Mouse (Mus musculus) ovary, postnatal 36 days (tissue): ENCODE data around the gene Rnf157.

Experiments
- DNase-seq: peaks from one replicate; pipeline ENCODE4 v3.0.0; 2022; ENCODE audit warnings: low spot score, mixed read lengths

Rnf157 gene

DNA sequence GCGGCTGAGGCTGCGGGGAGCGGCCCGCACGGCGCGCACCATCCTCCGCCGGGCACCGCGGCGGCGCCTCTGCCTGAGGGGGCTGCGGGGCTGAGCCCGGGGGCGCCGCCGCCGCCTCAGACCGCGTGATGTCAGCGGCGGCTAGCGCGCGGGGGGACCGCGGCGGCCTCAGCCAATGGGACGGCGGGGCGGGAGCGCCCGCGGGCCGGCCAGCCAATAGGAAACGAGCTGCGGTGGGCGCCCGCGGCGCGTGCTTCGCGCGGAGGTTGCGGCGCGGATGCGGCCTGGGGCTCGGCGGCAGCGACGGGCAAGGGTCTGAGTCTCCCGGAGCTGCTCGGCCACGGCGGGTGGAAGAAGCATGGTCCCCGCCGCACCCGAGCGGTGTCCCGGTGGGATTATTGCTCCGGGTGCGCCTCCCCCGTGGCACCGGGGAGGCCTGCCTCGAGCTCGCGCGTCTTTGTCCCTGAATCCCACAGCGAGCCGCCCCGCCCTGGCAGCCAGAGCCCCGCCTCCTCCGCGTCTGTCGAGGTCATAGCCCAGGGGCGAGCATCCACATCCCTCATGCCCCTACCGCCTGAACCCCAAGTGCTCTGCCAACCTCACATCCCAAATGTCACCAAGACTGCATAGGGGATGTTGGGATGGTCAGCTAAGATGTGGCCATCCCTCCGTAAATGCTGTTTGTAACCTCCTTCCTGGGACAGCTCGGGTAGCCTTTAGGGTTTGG lies at the start of gene Rnf157:
Gene Rnf157, minus strand, starts transcription at position 129 of the 727 bp plus-strand sequence.
- peak; percentile 81 for DNase-seq

DNA sequence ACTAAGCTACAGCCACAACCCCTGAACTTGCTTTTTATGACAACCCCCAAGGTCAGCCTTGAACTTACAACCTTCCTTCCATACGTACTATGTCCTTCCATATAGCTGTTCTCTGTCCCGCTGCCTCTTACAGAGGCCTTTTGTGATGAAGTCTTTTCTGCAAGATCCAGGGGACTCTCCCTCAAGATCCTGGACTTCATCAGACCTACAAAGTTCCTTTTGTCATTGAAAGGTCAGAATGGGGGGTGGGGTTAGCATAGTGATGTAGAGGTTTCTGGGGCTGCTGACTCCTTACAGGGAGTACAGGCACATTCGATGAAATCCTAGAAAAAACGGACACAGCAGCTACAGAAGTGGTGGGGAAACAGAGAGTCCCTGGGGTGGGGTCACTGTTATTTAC lies 47.0 kb upstream of the Rnf157 start:
- DNase-seq, result no peak

DNA sequence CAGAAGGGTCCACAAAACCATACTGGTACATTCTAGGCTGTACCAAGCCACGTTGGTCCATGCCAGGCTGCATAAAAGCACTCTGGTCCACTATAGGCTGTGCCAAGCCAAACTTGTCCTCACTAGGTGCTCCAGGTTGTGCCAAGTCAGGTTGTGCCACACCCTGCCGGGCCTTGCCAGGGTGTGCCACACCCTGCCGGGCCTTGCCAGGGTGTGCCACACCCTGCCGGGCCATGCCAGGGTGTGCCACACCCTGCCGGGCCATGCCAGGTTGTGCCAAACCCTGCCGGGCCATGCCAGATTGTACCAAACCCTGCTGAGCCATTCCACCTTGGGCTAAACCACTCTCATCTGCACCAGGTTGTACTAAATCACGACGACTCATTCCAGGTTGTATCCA lies 43.4 kb upstream of the Rnf157 start:
- DNase-seq, result no peak

DNA sequence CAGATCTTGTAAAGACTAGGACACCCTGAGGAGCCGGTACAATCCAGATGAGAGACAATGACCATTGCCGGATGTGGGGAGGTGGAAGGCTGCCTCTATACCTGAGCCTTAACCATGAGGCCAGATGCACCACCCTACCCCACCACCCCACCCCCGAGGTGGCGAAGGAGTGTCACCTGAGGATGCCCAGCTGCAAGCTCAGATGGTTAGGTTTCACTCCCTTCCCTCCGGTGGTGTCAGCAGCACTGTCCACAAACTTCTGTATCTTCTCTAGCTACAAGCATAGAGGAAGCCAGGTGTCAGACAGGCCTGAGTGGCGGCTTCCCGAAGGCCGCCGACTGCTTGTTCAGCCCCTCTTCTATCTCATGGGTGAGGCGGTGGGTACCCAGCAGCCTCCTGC lies 41.1 kb upstream of the Rnf157 start:
- DNase-seq, result no peak

DNA sequence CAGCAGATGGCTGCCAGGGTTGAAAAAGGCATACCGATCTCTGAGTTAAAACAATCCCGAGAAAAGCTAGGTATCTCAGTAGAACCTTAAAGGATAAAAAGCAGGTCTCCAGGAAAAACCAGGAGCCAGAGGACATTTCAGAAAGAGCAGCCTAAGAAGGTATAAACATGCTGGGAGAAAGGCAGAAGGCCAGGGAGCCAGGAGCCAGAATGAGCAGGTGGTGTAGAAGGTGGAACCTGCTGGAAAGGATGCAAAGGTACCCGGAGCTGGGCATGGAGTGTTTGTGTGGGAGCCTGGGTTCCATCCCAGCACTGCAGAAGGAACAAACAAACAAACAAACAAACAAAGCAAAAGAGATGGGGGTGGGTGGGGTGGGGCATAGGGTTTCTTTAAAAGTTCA lies 36.5 kb upstream of the Rnf157 start:
- no peak for DNase-seq

DNA sequence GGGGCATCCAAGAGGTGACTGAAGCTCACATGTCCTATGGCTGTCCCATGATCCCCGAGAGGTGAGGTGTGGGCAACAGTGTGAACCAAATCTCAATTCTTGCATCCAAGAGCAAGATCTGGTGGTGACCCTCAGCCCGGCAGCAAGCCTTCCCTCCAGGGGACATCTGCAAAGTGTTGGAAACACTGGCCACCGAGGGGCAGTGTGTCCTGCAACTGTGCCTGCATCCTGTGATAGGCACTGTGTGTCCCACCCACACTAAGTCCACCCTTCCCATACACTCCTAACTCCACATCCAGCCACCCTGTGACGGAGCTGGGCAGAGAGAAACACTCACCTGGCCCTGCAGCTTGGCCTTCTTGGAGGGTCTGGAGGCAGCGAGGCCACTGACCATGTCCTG lies 35.0 kb upstream of the Rnf157 start:
- no peak for DNase-seq

DNA sequence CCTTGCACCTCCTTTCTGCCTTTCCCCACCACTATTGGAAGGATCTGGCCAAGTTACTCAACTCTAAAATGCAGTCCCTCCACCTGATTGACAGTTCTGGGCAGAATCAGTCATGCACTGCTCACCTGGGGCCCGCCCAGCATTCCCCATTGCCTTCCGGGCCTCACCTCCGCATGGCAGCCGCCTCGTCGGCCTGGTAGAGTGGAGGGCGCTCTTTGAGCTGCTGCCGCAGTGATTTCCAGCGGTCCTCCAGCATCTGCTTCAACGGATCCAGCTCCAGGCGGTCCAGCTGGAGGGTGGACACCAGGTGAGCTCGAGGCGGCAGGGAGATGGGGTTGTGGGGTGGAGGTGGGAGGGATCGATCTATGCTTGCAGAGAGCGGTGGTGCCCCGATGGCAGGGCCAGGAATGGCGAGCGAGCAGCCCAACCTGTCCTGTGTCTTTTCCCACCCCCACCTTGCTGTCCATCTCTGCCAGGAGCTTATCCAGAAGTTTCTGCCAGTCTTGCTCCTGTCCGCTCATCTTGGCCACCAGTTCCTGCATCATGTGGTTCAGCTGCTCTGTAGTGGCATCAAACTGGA lies 33.6 kb upstream of the Rnf157 start:
- no peak for DNase-seq

DNA sequence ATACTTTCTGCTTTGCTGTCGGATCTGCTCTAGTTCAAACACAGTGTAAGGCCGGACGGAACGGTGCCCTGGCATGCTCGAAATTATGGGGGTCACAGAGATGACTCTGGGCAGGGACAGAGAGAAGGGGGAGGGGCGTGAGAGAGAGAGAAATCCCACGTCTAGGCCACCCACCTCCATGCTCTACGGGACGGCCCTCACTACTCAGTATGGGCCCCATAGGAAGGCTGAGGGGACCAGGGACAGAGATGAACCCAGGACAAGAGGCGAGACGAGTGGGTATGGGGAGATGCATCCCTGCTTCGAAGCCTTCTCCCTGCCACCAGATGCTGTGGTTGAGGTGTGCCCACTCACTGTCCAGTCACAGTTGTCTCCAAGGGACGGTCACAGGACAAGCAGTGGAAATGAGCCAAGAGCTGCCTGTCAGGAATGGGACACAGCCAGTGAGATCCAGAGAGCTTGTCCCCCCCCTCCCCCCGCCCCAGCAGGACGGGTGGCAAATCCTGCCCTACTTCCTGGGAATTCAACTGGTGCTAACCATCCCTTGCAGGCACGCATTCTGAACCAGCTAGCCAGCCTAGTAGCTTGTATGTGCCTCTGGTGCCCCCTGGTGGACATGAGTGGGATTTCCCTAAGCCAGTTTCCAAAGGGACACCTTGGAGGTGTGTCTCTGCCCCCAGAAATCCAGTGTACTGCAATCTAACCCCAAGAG lies 32.9 kb upstream of the Rnf157 start:
- peak; percentile 87 for DNase-seq

DNA sequence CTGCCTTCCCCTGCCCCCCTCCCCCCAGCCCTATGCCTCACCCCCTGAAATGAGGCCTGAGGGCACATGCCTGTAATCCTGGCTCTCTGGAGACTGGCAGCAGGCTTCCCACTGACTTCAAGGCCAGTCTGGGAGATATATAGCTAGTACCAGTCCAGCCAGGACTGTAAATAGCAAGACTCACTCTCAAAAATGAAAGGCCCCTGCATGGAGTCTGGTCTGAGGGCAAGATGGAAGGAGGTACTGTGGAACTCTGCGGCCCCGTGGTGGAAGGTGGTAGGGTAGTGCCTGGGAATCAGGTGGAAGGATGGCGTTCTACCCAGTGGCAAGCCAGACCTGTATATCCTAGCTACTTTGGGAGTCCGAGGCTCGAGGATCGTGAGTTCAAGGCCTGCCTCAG lies 31.1 kb upstream of the Rnf157 start:
- no peak for DNase-seq

DNA sequence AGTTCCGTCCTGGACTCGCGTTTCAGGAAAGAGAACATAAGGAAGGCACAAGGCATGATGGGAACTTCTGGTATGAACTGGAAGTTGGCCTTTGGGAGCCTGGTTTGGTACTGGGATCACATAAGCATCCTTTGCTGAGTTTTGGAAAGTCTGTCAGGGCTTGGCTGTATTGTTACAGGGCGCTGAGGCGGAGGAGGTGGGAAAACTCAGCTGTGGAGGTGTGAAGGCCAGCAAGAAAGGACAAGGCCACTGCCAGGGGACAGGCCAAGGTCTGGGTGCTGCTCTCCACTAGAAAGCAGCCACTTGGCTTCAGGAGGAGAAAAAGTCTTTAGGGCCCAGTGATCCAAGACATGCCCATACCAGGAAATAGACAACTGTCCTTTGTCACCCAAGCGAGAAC lies 30.5 kb upstream of the Rnf157 start:
- no peak for DNase-seq

DNA sequence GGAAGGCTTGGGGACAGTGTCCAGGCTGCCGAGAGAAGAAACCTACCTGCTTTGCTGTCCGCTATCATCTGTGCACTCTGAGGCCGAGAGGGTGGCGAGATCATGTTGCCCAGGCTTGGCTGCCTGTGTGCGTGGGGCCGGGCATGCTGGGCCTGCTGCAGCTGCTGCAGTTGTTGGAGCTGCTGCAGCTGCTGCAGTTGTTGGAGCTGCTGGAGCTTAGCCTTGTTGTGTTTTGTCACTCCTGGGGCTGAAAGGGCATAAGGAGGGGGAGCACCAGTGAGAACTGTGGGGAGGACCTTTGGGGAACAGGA lies 30.0 kb upstream of the Rnf157 start:
- DNase-seq, result no peak

DNA sequence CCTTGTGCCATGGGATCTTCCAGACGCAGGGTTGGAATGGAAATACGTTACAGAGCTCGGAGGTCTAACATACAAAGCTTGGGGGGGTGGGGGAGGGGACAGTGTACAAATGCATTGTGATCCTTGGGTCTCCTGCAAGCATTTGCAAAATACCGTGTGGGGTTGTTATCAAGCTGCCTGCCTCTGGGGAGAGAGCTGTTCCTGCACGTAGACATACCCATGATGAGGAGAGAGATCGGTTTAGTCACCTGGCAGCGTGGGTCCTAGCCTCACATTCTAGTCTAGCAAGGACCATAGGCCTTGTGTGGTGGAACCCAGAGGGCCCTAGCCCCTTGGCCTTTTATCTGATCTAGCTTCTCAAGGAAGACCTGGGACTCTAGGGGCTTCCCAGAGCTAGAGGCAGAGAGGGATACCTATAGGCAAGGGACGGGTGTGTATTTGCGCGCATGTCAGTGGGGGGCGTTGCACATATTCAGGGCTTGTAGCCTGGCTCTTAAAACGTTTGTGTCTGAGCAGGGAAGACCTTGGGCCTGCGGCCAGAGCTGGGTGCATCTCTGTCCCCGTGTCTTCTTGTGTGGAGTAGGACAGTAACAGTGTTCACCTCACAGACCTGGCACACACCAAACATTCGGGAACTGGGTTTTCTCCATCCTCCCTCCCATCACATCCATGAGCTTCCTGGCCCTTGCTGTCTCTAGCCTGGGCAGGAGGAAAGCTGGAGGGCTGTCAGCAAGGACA lies 29.5 kb upstream of the Rnf157 start:
- no peak for DNase-seq

DNA sequence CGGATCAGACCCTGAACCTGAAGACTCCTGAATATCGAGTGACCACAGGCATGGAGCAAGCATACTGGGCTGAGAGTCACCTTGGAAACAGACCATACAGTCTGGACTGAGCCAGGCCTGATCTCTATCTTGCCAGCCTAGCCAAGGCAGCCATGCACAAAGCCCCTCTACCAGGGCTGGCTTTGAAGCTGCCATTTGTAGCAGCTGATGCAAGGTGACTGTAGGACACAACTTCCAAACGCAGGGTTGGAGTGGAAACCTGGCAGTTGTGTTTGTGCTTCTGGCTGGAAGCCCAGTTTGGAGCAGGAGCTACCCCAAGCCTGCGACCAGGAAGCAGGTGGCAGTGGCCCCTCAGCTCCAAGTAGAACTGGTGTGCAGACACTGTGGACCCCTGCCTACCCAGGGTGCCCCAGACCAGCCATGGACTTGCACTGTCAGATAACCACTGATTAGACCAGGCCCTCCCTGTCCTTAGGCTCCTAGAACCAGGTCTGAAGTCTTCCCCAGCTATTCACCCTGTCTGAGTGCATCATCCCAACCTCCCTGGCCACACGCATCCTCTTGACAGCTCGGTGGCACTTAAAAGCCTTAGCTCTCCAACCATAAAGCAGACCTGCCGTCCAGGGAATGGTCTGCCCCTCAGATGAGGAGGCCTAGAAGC lies 27.7 kb upstream of the Rnf157 start:
- DNase-seq, result no peak

DNA sequence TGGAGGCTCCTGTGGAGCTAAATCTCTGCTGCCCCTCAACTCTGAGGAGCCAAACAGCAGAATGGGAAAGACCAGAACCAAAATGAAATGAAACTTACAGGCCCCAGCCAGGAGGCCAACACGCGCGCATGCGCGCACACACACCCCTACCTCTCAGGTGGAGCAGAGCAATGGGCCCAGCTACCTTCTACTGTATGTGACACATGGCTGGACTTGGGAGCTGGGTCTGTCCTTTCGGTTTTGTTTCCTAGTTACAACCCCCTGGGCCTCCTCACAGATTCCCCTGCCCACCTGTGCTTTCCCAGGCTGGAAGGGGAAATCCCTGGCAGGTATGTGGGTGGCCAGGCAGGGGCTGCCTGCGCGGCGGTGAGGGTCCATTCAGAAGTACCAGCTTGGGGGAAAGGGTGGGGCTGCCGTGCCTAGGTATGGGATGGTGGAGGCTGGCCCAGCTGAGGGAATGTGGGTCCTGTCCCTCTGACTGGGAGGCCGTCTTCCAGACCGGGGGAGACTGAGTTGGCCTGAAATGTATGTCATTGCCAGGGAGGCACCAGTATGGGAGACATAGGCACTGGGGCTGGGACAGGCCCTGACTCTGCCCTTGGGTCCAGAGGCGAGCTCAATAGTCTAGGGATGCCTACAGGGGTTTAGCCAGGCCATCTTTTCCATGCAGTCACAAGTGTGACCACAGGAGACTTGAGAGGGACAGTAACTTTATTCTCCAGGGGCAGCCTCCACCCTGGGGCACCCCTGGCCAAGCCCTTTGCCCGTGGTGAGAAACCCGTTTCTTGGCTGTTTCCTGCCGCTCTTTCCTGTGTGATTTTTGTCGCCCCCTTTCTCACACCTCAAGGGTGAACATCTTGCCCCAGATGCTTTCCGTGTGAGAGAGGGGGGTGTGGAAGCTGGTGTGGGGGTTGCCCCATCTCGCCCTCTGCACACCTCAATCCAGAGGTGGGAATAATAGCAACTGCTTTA lies 26.7 kb upstream of the Rnf157 start:
- DNase-seq, result no peak

DNA sequence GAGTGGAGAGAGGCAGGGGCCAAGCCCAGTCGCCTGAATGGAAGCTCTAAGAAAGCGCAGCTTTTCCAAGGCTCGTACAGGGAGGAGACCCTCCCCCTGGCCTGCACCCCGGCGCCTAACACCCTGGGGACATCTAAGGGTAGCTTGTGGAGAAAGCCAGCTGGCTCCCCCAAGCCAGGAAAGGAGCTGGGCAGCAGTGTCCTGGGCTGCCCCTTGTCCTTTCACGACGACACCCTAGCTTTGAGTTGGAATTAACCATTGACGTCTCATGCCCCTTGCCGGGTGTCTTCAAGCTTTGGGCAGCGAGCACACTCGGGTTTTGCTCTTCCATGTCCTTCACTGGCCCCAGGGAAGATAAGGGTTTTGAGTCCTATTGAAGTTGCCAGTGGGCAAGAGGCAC lies 24.7 kb upstream of the Rnf157 start:
- DNase-seq, result no peak

DNA sequence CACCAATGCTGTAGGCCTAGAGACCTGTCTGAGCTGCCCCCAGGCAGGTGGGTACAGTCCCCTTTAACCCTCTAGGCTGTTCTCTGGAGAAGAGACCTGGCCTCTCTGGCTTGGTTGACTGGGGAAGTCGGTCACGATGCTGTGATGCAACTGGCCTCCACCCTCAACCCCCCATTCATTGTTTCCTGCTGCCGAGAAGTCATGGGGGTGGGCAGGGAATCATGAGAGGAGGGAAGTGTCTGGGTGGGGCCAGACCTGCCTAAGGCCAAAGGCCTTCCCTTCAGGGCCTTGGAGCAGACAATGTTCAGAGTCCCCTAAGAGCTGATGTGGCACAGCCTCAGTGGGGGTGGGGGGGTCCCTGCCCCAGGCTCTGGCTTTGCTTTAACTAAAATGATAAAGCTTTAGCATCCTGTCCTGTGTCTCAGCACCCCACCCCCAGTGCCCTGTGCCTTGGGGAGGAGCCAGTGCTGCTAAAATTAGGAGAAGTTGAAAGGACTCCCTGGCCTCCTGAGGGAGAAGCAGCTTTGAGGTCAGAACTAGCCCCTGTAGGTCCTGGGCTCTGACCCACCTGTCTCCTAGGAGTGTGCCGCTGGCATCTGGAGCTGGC lies 24.0 kb upstream of the Rnf157 start:
- DNase-seq, result no peak

DNA sequence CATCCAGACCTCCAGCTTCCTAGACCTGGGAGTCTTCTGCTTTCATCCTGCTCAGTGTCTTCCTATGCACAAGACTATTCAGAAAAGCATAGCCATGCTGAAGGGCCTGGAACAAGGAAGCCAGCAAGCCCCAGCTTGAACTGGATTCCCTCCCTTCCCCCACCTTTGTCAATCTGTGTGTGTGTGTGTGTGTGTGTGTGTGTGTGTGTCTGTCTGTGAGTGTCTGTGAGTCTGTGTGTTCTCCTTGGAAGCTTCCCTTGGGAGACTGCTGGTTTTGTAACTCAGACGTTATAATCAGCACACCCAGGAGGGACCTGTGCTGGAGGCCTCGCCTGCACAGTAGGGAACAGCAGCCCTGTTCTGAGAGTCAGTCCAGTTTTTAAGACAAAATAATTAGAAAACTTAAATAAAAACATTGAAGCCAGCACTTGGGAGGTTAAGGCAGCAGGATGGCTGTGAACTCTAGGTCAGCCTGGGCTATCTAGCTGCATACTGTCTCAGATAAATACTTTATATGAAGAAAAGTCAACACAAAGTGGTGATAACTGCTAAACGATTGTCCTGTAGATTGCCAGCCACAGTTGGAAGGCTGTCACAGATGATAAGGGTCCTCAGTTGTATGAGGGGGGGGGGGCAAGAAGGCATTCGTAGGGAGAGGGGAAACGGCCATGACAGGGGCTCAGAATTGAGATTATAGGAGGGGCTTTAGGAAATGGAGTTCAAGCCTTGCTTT lies 23.3 kb upstream of the Rnf157 start:
- no peak for DNase-seq

DNA sequence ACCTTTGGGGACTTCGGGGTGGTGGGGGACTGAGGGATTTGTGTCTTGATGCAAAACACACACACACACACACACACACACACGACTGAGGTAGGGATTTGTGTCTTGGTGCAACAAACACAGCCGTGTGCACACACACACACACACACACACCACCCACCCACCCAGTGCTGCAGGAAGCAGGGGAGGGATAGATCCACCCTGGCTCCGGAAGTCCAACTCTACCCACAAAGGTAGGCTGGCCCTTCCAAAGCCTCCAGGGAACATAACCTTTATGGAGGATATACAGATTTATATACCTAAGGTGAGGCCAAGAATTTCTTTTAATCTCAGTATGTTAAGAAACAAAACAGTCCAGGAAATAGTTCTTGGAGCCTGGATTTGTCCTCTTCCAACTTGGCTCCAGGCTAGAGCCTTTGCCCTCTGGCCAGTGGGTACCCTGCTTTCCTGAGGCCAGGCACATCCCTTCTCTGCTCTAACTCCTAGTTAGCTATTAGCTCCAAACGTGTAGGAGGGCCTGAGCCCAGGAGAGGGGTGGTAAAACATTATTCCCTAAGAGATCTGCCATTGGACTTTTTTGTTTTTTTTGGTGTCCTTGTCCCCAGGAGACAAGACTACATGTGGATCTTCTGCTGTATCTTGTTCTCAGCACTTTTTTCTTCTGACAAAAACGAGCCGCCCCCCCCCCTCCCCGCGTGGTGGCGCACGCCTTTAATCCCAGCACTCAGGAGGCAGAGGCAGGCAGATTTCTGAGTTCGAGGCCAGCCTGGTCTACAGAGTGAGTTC lies 22.3 kb upstream of the Rnf157 start:
- no peak for DNase-seq

DNA sequence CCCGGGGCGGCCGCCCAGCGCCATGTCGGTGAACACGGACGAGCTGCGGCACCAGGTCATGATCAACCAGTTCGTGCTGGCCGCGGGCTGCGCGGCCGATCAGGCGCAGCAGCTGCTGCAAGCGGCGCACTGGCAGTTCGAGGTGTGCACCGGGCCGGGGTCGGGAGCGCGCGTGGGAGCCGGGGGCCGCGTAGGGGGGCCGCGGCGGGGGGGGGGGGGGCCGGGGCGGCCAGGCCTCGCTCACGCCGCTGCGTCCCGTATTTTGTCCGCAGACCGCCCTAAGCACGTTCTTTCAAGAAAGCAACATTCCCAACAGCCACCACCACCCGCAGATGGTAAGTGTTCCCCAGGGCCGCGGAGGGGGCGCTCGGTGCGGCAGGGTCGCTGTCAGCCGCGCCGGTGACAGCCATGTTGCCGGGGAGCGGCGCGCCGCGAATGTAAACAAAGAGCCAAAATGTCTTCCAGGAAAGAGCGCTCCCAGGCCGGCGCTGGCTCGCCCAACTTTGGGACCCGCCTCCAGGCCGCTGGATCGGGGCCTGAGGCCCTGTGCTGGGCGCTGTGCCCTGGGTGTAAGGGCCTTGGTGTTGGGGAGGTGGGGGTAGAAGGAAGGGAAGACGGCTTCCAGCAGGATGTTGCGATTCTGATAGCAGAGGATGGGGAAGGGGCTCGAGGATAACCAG lies 21.6 kb upstream of the Rnf157 start:
- peak; percentile 80 for DNase-seq
